Mouse (Mus musculus) hindbrain, embryonic 12.5 days (tissue): Measurements from ENCODE around the gene Katnal1. TPM values are rescaled to one million over a fixed set of nuclear protein-coding genes. Genes with fewer than 3 reads are reported as not detected.

ENCODE experiments used
- ATAC-seq: fragments of 200-750 bp; cut with Nextera tagmentation; 2 replicates; pipeline ENCODE4 v1.8.0; 2017; ENCODE audit warnings: moderate TSS enrichment; ENCODE audit not compliant: low FRiP score
- H3K27ac ChIP-seq: fragments of 300-500 bp; sonication (generic); 2 replicates; pipeline ENCODE4 v1.5.1; 2016; ENCODE audit warnings: mild to moderate bottlenecking
- H3K27me3 ChIP-seq: fragments of 300-500 bp; sonication (generic); 2 replicates; pipeline ENCODE4 v1.6.1; 2016; ENCODE audit warnings: mild to moderate bottlenecking
- H3K36me3 ChIP-seq: fragments of 300-500 bp; sonication (generic); 2 replicates; pipeline ENCODE4 v1.6.1; 2016; ENCODE audit warnings: mild to moderate bottlenecking
- H3K4me1 ChIP-seq: fragments of 300-500 bp; sonication (generic); 2 replicates; pipeline ENCODE4 v1.6.1; 2016
- H3K4me2 ChIP-seq: fragments of 300-500 bp; sonication (generic); replicated peaks from 2 replicates; pipeline ENCODE4 v1.6.1; 2016; ENCODE audit warnings: mild to moderate bottlenecking
- H3K4me3 ChIP-seq: fragments of 300-500 bp; sonication (generic); 2 replicates; pipeline ENCODE4 v1.5.1; 2016; ENCODE audit warnings: mild to moderate bottlenecking
- H3K9ac ChIP-seq: fragments of 300-500 bp; sonication (generic); 2 replicates; pipeline ENCODE4 v1.6.1; 2016; ENCODE audit warnings: mild to moderate bottlenecking, moderate library complexity
- H3K9me3 ChIP-seq: fragments of 300-500 bp; sonication (generic); replicated peaks from 2 replicates; pipeline ENCODE4 v1.6.1; 2016; ENCODE audit warnings: mild to moderate bottlenecking
- WGBS: fragments of 180-500 bp; shearing (Covaris S2); methylation state at CpG from one replicate; pipeline ENCODE4 v1.1.7; 2016; 5-methylcytosine and 5-hydroxymethylcytosine counted together
- polyA plus RNA-seq: library from polyadenylated mRNA; unstranded; fragments of >200 nt; fragmentation: Nextera tagmentation; extraction: Ambion mirVana; gene quantifications from 2 replicates; pipeline ENCODE4 v1.2.1, GENCODE M21; 2016

The Katnal1 gene
- polyA plus RNA-seq, 1 experiment from 2014 or later, result 30.8 TPM

- H3K27me3 ChIP-seq, result no peaks in the 10 kb centered on the region
- peaks cover 6% of the 10 kb centered on the region; the same call in 1 of the 2 replicates for H3K4me1 ChIP-seq
- WGBS, result 57% methylated on average over 6 of the region's 6 CpGs
- H3K4me2 ChIP-seq, result no peak overlapping the region
- H3K4me3 ChIP-seq, result no peak overlapping the region
- no peaks in the 10 kb centered on the region for H3K9me3 ChIP-seq
- ATAC-seq, result no peak
- H3K27ac ChIP-seq, result no peak overlapping the region
- no peak overlapping the region for H3K9ac ChIP-seq
- H3K36me3 ChIP-seq, result no peaks in the 10 kb centered on the region
Observed at GRCm38 (mm10) chr5:148952419-148952818, 23.3 kb upstream of the Katnal1 start.

- Histone ChIP-seq H3K9ac (no peak overlapping the region), H3K27ac (no peak overlapping the region), H3K4me1 (peaks cover 4% of the 10 kb centered on the region; the same call in 1 of the 2 replicates), H3K4me2 (no peak overlapping the region), H3K4me3 (no peak overlapping the region), H3K9me3 (no peaks in the 10 kb centered on the region), H3K27me3 (no peaks in the 10 kb centered on the region), H3K36me3 (no peaks in the 10 kb centered on the region)
- 97% methylated on average over 5 of the region's 5 CpGs for WGBS
- no peak for ATAC-seq
Observed at GRCm38 (mm10) chr5:148951360-148951759, 22.2 kb upstream of the Katnal1 start.

GRCm38 (mm10) chr5:148950064-148950463 is 20.9 kb upstream of the Katnal1 start:
- H3K27ac ChIP-seq, result no peak overlapping the region
- peaks cover 4% of the 10 kb centered on the region; the same call in 1 of the 2 replicates for H3K4me1 ChIP-seq
- H3K27me3 ChIP-seq, result no peaks in the 10 kb centered on the region
- 58% methylated on average over 15 of the region's 15 CpGs for whole genome bisulfite sequencing
- no peak overlapping the region for H3K4me2 ChIP-seq
- ATAC-seq, result no peak
- H3K36me3 ChIP-seq, result no peaks in the 10 kb centered on the region
- no peak overlapping the region for H3K9ac ChIP-seq
- no peaks in the 10 kb centered on the region for H3K9me3 ChIP-seq
- H3K4me3 ChIP-seq, result no peak overlapping the region

DNA sequence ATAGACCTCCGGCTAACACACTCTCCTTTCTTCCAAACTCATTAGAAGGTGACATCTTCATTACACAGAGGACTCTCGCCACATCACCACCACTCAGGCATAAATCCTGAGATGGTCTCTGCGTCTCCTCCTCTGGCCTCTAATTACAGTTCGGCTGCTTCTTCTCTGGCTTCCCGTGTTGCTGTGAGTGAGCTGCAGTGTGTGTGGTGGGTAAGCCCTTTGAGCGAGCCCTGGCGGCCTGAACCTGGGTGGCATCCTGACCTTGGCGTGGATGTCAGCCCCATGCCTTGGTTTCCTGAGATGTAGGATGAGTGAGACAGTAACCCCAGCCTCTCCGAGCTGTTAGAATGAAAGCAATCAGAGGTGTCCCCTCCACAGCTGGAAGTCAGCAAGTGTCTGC is 19.5 kb upstream of the Katnal1 start:
- no peaks in the 10 kb centered on the region for H3K9me3 ChIP-seq
- no peak for ATAC-seq
- 72% methylated on average over 9 of the region's 9 CpGs for WGBS
- H3K4me3 ChIP-seq, result no peak overlapping the region
- H3K4me1 ChIP-seq, result peaks cover 5% of the 10 kb centered on the region
- H3K36me3 ChIP-seq, result no peaks in the 10 kb centered on the region
- no peak overlapping the region for H3K4me2 ChIP-seq
- H3K9ac ChIP-seq, result no peak overlapping the region
- H3K27me3 ChIP-seq, result no peaks in the 10 kb centered on the region
- H3K27ac ChIP-seq, result no peak overlapping the region

- Histone ChIP-seq H3K4me1 (peaks cover 8% of the 10 kb centered on the region), H3K27me3 (no peaks in the 10 kb centered on the region), H3K27ac (no peak overlapping the region), H3K36me3 (no peaks in the 10 kb centered on the region), H3K9ac (no peak overlapping the region), H3K4me2 (no peak overlapping the region), H3K9me3 (0 out of 2 replicates have a peak, but pooled peaks cover under 1% of the 10 kb centered on the region), H3K4me3 (no peak overlapping the region)
- no peak for ATAC-seq
- WGBS, result 79% methylated on average over 3 of the region's 4 CpGs
Observed at GRCm38 (mm10) chr5:148947412-148947811, 18.3 kb upstream of the Katnal1 start.

DNA sequence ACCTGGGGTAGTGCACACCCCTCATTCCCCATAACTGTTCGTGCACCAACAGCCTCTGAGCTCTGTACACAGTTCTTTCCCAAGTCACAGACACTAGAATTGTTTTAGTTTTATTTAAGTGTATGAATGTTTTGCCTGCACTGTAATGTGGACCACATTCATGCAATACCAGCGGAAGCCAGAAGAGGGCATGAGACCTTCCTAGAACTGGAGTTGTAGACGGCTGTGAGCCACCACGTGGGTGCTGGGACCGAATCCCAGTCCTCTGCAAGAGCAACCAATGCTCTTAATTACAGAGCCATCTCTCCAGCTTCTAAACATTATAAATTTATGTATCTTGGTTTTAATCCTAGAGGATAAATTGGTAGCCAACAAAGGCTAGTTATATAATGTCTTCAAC is 17.7 kb upstream of the Katnal1 start:
- no peak for ATAC-seq
- no peak overlapping the region for H3K4me2 ChIP-seq
- WGBS, result 72% methylated on average over 5 of the region's 5 CpGs
- no peak overlapping the region for H3K27ac ChIP-seq
- no peaks in the 10 kb centered on the region for H3K36me3 ChIP-seq
- peaks cover 8% of the 10 kb centered on the region for H3K4me1 ChIP-seq
- H3K9me3 ChIP-seq, result 0 out of 2 replicates have a peak, but pooled peaks cover 4% of the 10 kb centered on the region
- H3K9ac ChIP-seq, result no peak overlapping the region
- H3K4me3 ChIP-seq, result no peak overlapping the region
- no peaks in the 10 kb centered on the region for H3K27me3 ChIP-seq

- Histone ChIP-seq H3K27ac (no peak overlapping the region), H3K9ac (no peak overlapping the region), H3K27me3 (no peaks in the 10 kb centered on the region), H3K4me3 (no peak overlapping the region), H3K36me3 (no peaks in the 10 kb centered on the region), H3K9me3 (0 out of 2 replicates have a peak, but pooled peaks cover 4% of the 10 kb centered on the region), H3K4me1 (peaks cover 8% of the 10 kb centered on the region), H3K4me2 (no peak overlapping the region)
- WGBS, result 61% methylated on average over 2 of the region's 2 CpGs
- ATAC-seq, result no peak
Observed at GRCm38 (mm10) chr5:148945735-148946134, 16.6 kb upstream of the Katnal1 start.

DNA sequence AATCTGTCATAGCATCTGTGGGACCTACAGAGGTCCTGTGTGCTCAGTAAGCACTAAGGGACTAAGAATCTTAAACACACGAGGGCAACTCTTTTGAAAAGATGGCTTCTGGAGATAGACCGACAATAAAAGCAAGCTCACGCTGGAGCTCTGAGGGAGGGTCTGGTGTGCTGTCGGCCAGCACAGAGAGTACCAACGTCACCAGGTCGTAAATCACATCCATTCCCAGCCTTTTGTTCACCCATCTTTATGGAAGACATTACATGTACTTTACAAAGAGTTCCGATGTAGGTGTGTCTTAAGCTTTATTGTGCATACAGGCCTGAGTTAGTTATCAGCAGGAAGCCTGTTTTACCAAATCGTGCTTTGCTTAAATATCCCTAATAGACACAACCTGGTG is 14.9 kb upstream of the Katnal1 start:
- no peaks in the 10 kb centered on the region for H3K27me3 ChIP-seq
- H3K9me3 ChIP-seq, result 0 out of 2 replicates have a peak, but pooled peaks cover 4% of the 10 kb centered on the region
- no peak overlapping the region for H3K4me2 ChIP-seq
- H3K36me3 ChIP-seq, result no peaks in the 10 kb centered on the region
- H3K4me3 ChIP-seq, result no peak overlapping the region
- ATAC-seq, result no peak
- peaks cover 8% of the 10 kb centered on the region for H3K4me1 ChIP-seq
- H3K27ac ChIP-seq, result no peak overlapping the region
- no peak overlapping the region for H3K9ac ChIP-seq
- WGBS, result 51% methylated on average over 8 of the region's 8 CpGs

DNA sequence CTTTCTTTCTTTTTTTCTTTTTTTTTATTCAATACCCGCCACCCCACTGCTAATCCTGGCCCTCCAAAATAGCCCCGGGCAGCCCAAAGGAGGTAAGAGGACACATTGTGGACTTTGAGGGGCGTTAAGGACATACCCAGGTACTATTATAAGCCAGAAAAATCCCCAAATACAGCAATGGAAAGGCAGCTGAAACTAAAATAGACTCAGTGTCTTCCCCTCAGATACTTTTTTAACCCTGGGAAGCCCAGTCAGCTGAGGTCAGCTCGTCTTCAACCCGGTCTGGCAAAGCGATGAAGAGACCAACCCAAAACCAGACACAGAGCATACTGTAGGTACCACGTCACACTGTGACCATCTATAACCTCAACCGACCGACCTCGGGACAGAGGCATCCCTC is 14.3 kb upstream of the Katnal1 start:
- H3K4me3 ChIP-seq, result no peak overlapping the region
- no peak overlapping the region for H3K9ac ChIP-seq
- no peak for ATAC-seq
- peaks cover 8% of the 10 kb centered on the region for H3K4me1 ChIP-seq
- H3K4me2 ChIP-seq, result no peak overlapping the region
- H3K27ac ChIP-seq, result 0 out of 2 replicates have a peak overlapping the region, but pooled peaks have one; percentile 13
- H3K27me3 ChIP-seq, result no peaks in the 10 kb centered on the region
- H3K36me3 ChIP-seq, result no peaks in the 10 kb centered on the region
- 0 out of 2 replicates have a peak, but pooled peaks cover 4% of the 10 kb centered on the region for H3K9me3 ChIP-seq
- WGBS, result 66% methylated on average over 10 of the region's 10 CpGs

GRCm38 (mm10) chr5:148942957-148943356 is 13.8 kb upstream of the Katnal1 start:
- ATAC-seq, result peak; percentile 38; the same call in 1 of the 2 replicates
- Histone ChIP-seq H3K4me2 (no peak overlapping the region), H3K9ac (no peak overlapping the region), H3K27ac (0 out of 2 replicates have a peak overlapping the region, but pooled peaks have one; percentile 13), H3K4me3 (no peak overlapping the region), H3K9me3 (0 out of 2 replicates have a peak, but pooled peaks cover 4% of the 10 kb centered on the region), H3K4me1 (peaks cover 8% of the 10 kb centered on the region), H3K27me3 (no peaks in the 10 kb centered on the region), H3K36me3 (no peaks in the 10 kb centered on the region)
- 55% methylated on average over 11 of the region's 11 CpGs for WGBS

DNA sequence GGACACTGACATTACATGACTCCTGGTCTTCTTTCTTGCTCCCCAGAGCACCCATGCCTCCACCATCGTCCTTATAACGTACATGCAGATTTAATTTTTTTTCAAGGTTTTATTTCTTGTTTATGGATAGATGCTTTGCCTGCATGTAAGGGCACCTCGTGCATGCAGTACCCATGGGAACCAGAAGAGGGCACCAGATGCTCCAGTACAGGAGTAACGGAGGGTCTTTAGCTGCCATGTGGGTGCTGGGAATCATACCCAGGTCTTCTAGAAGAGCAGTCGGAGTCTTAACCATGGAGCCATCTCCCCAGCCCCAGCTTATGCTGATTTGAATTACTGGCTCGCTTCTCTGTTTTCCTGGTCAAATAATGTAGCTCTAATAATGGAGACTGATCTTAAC is 13.2 kb upstream of the Katnal1 start:
- H3K4me3 ChIP-seq, result no peak overlapping the region
- 96% methylated on average over 6 of the region's 6 CpGs for WGBS
- no peaks in the 10 kb centered on the region for H3K27me3 ChIP-seq
- no peak overlapping the region for H3K4me2 ChIP-seq
- ATAC-seq, result no peak
- peaks cover 8% of the 10 kb centered on the region for H3K4me1 ChIP-seq
- no peaks in the 10 kb centered on the region for H3K36me3 ChIP-seq
- 0 out of 2 replicates have a peak, but pooled peaks cover 4% of the 10 kb centered on the region for H3K9me3 ChIP-seq
- H3K27ac ChIP-seq, result no peak overlapping the region
- H3K9ac ChIP-seq, result no peak overlapping the region

DNA sequence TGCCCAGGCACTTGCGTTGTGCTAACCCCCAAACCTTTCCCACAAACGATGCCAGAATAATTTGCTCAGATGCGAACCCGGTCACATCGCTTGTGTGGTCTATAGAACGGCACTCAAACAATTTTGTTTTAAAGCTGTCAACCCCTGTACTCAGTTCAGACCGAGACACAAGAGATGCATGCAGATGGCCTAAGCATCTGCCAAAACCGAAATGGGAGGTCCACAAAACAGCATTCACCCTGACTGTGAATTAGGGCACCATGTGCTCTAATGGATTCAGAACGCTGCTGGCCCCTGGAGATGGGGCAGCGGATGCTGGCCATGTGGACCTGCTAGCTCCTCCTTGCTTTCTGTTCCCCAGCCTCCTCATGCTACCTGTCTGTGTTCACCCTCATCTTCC is 12.7 kb upstream of the Katnal1 start:
- no peak; the same call in 1 of the 2 replicates for ATAC-seq
- H3K27ac ChIP-seq, result no peak overlapping the region

GRCm38 (mm10) chr5:148939948-148940382 is 10.8 kb upstream of the Katnal1 start:
- ATAC-seq, result no peak
- Histone ChIP-seq H3K4me1 (peaks cover 8% of the 10 kb centered on the region), H3K9me3 (0 out of 2 replicates have a peak, but pooled peaks cover 4% of the 10 kb centered on the region), H3K4me3 (no peak overlapping the region), H3K4me2 (no peak overlapping the region), H3K27me3 (no peaks in the 10 kb centered on the region), H3K9ac (no peak overlapping the region), H3K27ac (no peak overlapping the region), H3K36me3 (no peaks in the 10 kb centered on the region)
- 75% methylated on average over 11 of the region's 11 CpGs for WGBS

More for the DNA sequence above, 12.7 kb upstream of the Katnal1 start:
- 74% methylated on average over 10 of the region's 10 CpGs for WGBS
- Histone ChIP-seq H3K27me3 (no peaks in the 10 kb centered on the region), H3K9me3 (0 out of 2 replicates have a peak, but pooled peaks cover 4% of the 10 kb centered on the region), H3K36me3 (no peaks in the 10 kb centered on the region), H3K4me1 (peaks cover 8% of the 10 kb centered on the region), H3K9ac (no peak overlapping the region), H3K4me2 (no peak overlapping the region), H3K4me3 (no peak overlapping the region)
